Mouse (Mus musculus) neural tube, embryonic 11.5 days (tissue): ENCODE results near the gene Sugp2. TPM values are rescaled to one million over a fixed set of nuclear protein-coding genes. Genes with fewer than 3 reads are reported as not detected.
"Not testable (repeated sequence)": the region's sequence is repeated elsewhere in the genome, so short reads cannot be mapped to it uniquely, and the experiment has no call there.

Source experiments
- ATAC-seq: fragments of 200-750 bp; cut with Nextera tagmentation; 2 replicates; pipeline ENCODE4 v1.8.0; 2017; ENCODE audit warnings: moderate number of reproducible peaks, mild to moderate bottlenecking, moderate TSS enrichment, moderate library complexity; ENCODE audit not compliant: insufficient read depth, low FRiP score, low TSS enrichment
- DNase-seq: peaks from one replicate; pipeline ENCODE4 v3.0.0-alpha.2; 2015; ENCODE audit warnings: low spot score
- H3K27ac ChIP-seq: fragments of 300-500 bp; sonication (generic); 2 replicates; pipeline ENCODE4 v1.5.1; 2014; ENCODE audit warnings: low read depth, mild to moderate bottlenecking, low read length
- H3K27me3 ChIP-seq: fragments of 300-500 bp; sonication (generic); 2 replicates; pipeline ENCODE4 v1.6.1; 2014; ENCODE audit warnings: mild to moderate bottlenecking, low read length, mixed read lengths; ENCODE audit not compliant: control insufficient read depth, insufficient read depth
- H3K36me3 ChIP-seq: fragments of 300-500 bp; sonication (generic); 2 replicates; pipeline ENCODE4 v1.6.1; 2014; ENCODE audit warnings: mild to moderate bottlenecking, low read length, moderate library complexity, mixed read lengths; ENCODE audit not compliant: control insufficient read depth, insufficient read depth
- H3K4me1 ChIP-seq: fragments of 300-500 bp; sonication (generic); 2 replicates; pipeline ENCODE4 v1.6.1; 2014; ENCODE audit warnings: low read length, mixed read lengths; ENCODE audit not compliant: control insufficient read depth, insufficient read depth
- H3K4me2 ChIP-seq: fragments of 300-500 bp; sonication (generic); 2 replicates; pipeline ENCODE4 v1.6.1; 2014; ENCODE audit warnings: low read depth, mild to moderate bottlenecking, moderate library complexity
- H3K4me3 ChIP-seq: fragments of 300-500 bp; sonication (generic); 2 replicates; pipeline ENCODE4 v1.5.1; 2014; ENCODE audit warnings: low read depth, low read length
- H3K9ac ChIP-seq: fragments of 300-500 bp; sonication (generic); 2 replicates; pipeline ENCODE4 v1.6.1; 2014; ENCODE audit warnings: mild to moderate bottlenecking, low read length
- H3K9me3 ChIP-seq: fragments of 300-500 bp; sonication (generic); 2 replicates; pipeline ENCODE4 v1.6.1; 2016; ENCODE audit warnings: low read length; ENCODE audit not compliant: control insufficient read depth
- WGBS: fragments of 180-500 bp; shearing (Covaris S2); extraction: QIAGEN DNeasy Blood & Tissue Kit; methylation state at CpG from one replicate; pipeline ENCODE4 v1.1.7; 2014; 5-methylcytosine and 5-hydroxymethylcytosine counted together
- polyA plus RNA-seq: library from polyadenylated mRNA; unstranded; fragments of >200 nt; fragmentation: Nextera tagmentation; extraction: Ambion mirVana; gene quantifications from 2 replicates; pipeline ENCODE4 v1.2.1, GENCODE M21; 2014

Gene Sugp2
- polyA plus RNA-seq, 1 experiment from 2014 or later, result 50.6 TPM

DNA sequence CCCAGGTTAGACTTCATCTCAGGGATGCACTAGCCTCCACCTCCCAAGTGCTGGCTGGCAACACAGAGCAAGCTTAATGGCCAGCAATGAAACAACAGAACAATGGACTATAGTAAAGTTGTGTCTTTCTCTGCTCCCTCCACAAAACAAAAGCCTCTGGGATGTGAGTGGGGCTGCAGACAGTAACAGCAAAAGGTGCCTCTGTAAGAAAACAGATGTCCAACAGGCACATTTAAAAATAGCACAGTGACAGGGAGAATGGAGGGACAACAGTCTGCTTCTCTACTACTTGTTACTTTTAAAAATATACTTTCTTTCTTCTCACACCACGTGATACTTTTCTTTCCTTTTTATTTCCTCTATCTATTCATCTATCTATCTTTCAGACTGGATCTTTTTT is 29.3 kb upstream of the Sugp2 start:
- H3K27ac ChIP-seq, result no peak overlapping the region
- H3K9me3 ChIP-seq, result no peaks in the 10 kb centered on the region
- no peak overlapping the region for H3K9ac ChIP-seq
- 71% methylated on average over 1 of the region's 1 CpGs for WGBS
- H3K27me3 ChIP-seq, result no peaks in the 10 kb centered on the region
- no peak overlapping the region for H3K4me3 ChIP-seq
- no peak overlapping the region for H3K4me2 ChIP-seq
- ATAC-seq (no peak), DNase-seq (no peak)
- H3K4me1 ChIP-seq, result no peaks in the 10 kb centered on the region
- no peaks in the 10 kb centered on the region for H3K36me3 ChIP-seq

DNA sequence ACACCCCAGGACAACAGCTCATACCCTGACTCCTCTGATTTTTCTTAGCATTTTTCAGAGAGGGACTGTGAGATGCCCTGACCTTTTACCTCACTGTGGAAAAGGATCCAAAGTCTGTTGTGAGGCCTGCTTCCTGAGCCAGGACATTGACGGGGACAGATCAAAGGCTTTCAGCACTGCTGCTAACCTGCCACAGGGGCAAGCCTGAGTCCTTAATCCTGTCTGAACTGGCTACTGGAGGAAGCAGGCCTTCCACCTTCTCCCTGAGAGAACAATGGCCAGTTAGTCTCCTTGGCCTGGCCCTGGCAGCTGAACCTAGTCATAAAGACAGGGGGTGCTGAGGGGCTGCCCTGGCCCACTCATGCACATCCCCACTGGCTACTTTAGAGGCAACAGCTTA is 25.9 kb upstream of the Sugp2 start:
- WGBS, result 65% methylated on average over 1 of the region's 1 CpGs
- no peaks in the 10 kb centered on the region for H3K9me3 ChIP-seq
- H3K36me3 ChIP-seq, result no peaks in the 10 kb centered on the region
- H3K27ac ChIP-seq, result no peak overlapping the region
- H3K4me2 ChIP-seq, result no peak overlapping the region
- no peaks in the 10 kb centered on the region for H3K27me3 ChIP-seq
- H3K9ac ChIP-seq, result no peak overlapping the region
- H3K4me3 ChIP-seq, result no peak overlapping the region
- DNase-seq (no peak), ATAC-seq (no peak)
- peaks cover 4% of the 10 kb centered on the region; the same call in 1 of the 2 replicates for H3K4me1 ChIP-seq

GRCm38 (mm10) chr8:70210538-70210937 is 23.5 kb upstream of the Sugp2 start:
- Histone ChIP-seq H3K4me3 (no peak overlapping the region), H3K4me1 (peaks cover 4% of the 10 kb centered on the region; the same call in 1 of the 2 replicates), H3K27ac (no peak overlapping the region), H3K9me3 (no peaks in the 10 kb centered on the region), H3K27me3 (no peaks in the 10 kb centered on the region), H3K36me3 (no peaks in the 10 kb centered on the region), H3K4me2 (no peak overlapping the region), H3K9ac (no peak overlapping the region)
- no peak for DNase-seq
- WGBS, result 32% methylated on average over 8 of the region's 8 CpGs
- ATAC-seq, result no peak

DNA sequence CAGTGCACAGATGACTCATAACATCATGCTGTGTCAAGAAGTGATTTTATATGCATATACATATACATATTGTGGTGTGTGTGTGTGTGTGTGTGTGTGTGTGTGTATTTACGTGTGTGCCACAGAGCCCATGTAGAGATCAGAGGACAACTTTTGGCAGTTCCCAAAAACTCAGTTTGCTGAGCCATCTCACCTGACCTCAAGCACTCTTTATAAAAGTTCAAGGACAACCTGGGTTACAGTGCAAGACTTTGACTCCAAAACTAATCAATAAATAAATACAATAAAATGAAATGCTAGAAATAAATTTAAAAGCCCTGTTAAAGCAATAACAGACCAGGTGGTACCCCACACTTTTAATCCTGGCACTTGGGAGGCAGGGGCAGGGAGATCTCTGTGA is 22.8 kb upstream of the Sugp2 start:
- 77% methylated on average over 1 of the region's 1 CpGs for WGBS
- Histone ChIP-seq H3K9ac (peak overlapping the region; percentile 57; the same call in 1 of the 2 replicates), H3K36me3 (no peaks in the 10 kb centered on the region), H3K4me3 (peak overlapping the region; percentile 57), H3K4me2 (peak overlapping the region; percentile 99), H3K4me1 (peaks cover 4% of the 10 kb centered on the region; the same call in 1 of the 2 replicates), H3K9me3 (no peaks in the 10 kb centered on the region), H3K27ac (no peak overlapping the region), H3K27me3 (no peaks in the 10 kb centered on the region)
- DNase-seq (no peak), ATAC-seq (no peak)

DNA sequence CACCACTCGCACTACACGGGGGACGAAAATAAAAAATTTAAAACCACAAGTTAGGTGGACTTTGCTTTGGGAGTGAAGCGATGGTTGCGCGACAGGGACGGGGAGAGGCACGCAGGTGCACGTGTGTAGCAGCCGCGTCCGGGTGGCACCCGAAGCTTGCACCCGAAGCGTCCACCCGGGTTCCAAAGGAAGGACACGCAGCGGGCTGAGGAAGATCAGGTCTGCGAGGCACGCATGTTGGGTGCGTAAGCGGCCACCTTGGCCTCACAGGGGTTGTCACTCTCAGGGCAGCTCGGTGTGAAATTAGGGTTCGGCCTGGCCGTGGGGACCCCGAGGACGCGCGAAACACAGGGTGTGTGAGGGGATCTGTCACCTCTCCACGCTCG is 22.3 kb upstream of the Sugp2 start:
- peak overlapping the region; percentile 57 for H3K9ac ChIP-seq
- ATAC-seq (no peak; the same call in 1 of the 2 replicates), DNase-seq (no peak)
- no peaks in the 10 kb centered on the region for H3K27me3 ChIP-seq
- WGBS, result 5% methylated on average over 31 of the region's 31 CpGs
- no peaks in the 10 kb centered on the region for H3K9me3 ChIP-seq
- H3K4me3 ChIP-seq, result peak overlapping the region; percentile 57
- H3K36me3 ChIP-seq, result no peaks in the 10 kb centered on the region
- peak overlapping the region; percentile 99 for H3K4me2 ChIP-seq
- peaks cover 4% of the 10 kb centered on the region; the same call in 1 of the 2 replicates for H3K4me1 ChIP-seq
- H3K27ac ChIP-seq, result no peak overlapping the region

DNA sequence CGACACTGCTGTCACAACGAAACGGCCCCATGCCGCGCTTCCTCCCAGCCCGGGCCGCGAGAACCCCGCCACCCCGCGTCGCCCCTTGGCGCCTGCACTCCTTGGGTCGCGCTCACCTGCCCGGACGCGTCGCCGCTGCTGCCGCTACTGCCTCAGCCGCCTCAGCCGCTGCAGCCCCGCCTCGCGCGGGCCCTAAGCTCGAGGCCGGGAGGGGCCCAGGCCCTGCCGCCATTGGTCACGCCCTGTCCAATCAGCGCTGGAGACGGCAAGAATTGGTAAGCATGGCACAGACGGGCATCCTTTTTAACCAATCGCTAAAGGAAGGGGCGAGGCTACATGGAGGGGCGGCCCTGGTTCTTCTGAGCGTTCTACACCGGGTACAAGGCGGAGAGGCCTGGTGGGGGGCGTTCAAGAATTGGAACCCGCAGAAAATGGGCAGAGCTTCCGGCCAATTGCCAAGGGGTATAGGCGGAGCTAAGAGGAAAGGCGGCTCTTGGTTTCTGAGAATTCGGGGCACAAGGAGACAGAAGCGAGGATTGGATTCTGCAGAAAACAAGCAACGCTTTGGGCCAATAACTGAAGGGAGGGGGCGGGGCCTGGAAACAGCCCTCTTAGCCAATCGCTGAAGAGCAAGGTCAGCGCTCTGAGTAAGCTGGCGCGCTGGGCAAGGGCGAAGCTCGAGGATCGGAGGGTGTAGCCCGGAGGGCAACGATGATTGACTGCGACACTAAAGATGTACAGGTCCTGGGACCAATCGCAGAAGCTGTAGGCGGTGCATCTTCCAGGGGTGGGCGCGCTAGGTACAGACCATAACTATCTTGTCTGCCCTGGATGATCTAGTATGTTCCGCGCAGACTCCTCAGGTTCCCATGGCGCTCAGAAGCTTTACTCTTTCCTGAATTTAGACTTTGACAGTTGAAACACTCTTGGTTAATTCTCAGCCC is 21.6 kb upstream of the Sugp2 start, which contains the start of gene Slc25a42:
TSS of gene Slc25a42 (minus strand) at position 194 of the 944 bp plus-strand sequence.
- ATAC-seq (peak; percentile 99), DNase-seq (peak; percentile 97)
- Histone ChIP-seq H3K27ac (no peak within 1 kb of the TSS), H3K36me3 (no peaks in the 10 kb centered on the region), H3K9me3 (no peaks in the 10 kb centered on the region), H3K4me1 (peaks cover 4% of the 10 kb centered on the region; the same call in 1 of the 2 replicates), H3K4me2 (peak within 1 kb of the TSS; percentile 99), H3K9ac (peak within 1 kb of the TSS; percentile 57), H3K27me3 (no peaks in the 10 kb centered on the region), H3K4me3 (peak within 1 kb of the TSS; percentile 57)
- under 1% methylated on average over 66 of the region's 66 CpGs for whole genome bisulfite sequencing

DNA sequence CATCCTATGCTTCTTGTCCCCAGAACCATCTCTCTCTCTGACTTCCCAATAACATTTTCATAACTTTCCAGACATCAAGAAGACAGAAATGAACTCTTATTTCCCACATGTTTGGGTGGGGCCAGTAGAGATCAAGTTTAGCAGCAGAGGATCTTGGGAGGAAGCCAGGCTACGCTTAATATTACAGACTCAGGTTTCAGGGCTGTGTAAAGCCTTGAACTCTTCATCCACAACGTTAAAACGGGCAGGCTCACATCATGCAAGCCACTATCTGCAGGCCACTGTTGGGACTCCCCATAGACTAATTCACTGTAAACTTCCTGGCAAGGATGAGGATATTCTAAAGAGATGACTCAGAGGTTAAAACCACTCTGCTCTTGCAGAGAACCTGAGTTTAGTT is 19.6 kb upstream of the Sugp2 start:
- WGBS, result 81% methylated on average over 3 of the region's 3 CpGs
- H3K4me3 ChIP-seq, result no peak overlapping the region
- H3K36me3 ChIP-seq, result no peaks in the 10 kb centered on the region
- H3K27ac ChIP-seq, result no peak overlapping the region
- no peaks in the 10 kb centered on the region for H3K27me3 ChIP-seq
- ATAC-seq (no peak), DNase-seq (no peak)
- H3K9ac ChIP-seq, result no peak overlapping the region
- H3K4me1 ChIP-seq, result peaks cover 4% of the 10 kb centered on the region; the same call in 1 of the 2 replicates
- H3K4me2 ChIP-seq, result no peak overlapping the region
- H3K9me3 ChIP-seq, result no peaks in the 10 kb centered on the region

DNA sequence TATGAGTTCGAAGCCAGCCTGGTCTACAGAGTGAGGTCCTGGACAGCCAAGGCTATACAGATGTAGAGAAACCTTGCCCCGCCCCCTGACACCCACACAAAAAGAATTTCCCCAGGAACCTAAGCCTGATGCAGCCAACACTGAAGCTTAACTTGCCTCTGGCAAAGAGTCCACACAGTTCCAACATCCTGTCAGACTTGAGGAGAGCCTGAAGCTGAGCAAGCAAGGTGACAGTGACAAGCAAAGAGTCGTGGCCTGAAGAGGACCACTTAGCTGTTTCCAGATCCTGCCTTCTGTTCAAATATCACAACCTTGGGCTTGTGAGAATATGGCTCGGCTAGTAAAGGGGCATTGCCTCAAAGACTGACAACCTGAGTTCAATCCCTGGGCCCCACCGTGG is 18.9 kb upstream of the Sugp2 start:
- no peak overlapping the region for H3K27ac ChIP-seq
- H3K9me3 ChIP-seq, result no peaks in the 10 kb centered on the region
- H3K9ac ChIP-seq, result no peak overlapping the region
- H3K4me1 ChIP-seq, result peaks cover 4% of the 10 kb centered on the region; the same call in 1 of the 2 replicates
- no peaks in the 10 kb centered on the region for H3K27me3 ChIP-seq
- DNase-seq (no peak), ATAC-seq (no peak)
- no peak overlapping the region for H3K4me3 ChIP-seq
- H3K4me2 ChIP-seq, result no peak overlapping the region
- no peaks in the 10 kb centered on the region for H3K36me3 ChIP-seq
- 73% methylated on average over 5 of the region's 5 CpGs for WGBS

DNA sequence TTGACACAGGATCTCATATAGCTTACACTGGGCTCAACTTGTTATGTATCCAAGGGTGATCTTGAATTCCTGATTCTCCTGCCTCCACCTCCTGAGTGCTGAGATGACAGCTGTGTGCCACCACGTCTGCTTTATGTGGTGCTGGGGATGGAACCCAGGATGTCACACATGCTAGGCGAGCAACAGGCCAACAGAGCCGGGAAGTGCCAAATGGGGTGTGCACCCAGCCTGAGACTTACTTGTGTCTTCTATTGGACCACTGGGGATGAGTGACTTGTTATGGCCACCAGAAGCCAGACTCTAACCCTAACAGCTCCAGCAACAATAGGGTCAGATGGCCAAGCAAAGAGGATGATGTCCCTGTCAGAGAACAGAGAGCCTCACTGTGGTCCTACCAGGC is 17.9 kb upstream of the Sugp2 start:
- not testable (repeated sequence) for H3K27ac ChIP-seq, H3K27me3 ChIP-seq, H3K9me3 ChIP-seq, H3K9ac ChIP-seq, H3K4me3 ChIP-seq, H3K4me2 ChIP-seq, DNase-seq, H3K36me3 ChIP-seq, ATAC-seq, H3K4me1 ChIP-seq
- WGBS, result 64% methylated on average over 3 of the region's 3 CpGs
